Mouse (Mus musculus) olfactory bulb, adult 2 months (tissue): ENCODE results near the gene Zc3h4.

Experiments
- CTCF ChIP-seq: fragments of 200-500 bp; IDR thresholded peaks from 2 replicates; pipeline ENCODE4 v1.5.1; 2012; ENCODE audit warnings: low read depth, mild to moderate bottlenecking, low read length, moderate library complexity; ENCODE audit not compliant: insufficient read depth
- POLR2A ChIP-seq: fragments of 200-500 bp; IDR thresholded peaks from 2 replicates; pipeline ENCODE4 v1.6.1; 2012; ENCODE audit warnings: mild to moderate bottlenecking, low read depth, low read length, moderate library complexity; ENCODE audit not compliant: insufficient read depth

GRCm38 (mm10) chr7:16402968-16403948 lies 2.5 kb downstream of the Zc3h4 start:
- no peak for TF ChIP-seq POLR2A
- TF ChIP-seq CTCF, result no peak
